Mouse (Mus musculus): ENCODE results near the gene Adssl1. TPM values are rescaled to one million over a fixed set of nuclear protein-coding genes. Genes with fewer than 3 reads are reported as not detected.

The Adssl1 gene
- polyA plus RNA-seq, 1 experiment from 2014 or later, result 3.3 TPM

DNA sequence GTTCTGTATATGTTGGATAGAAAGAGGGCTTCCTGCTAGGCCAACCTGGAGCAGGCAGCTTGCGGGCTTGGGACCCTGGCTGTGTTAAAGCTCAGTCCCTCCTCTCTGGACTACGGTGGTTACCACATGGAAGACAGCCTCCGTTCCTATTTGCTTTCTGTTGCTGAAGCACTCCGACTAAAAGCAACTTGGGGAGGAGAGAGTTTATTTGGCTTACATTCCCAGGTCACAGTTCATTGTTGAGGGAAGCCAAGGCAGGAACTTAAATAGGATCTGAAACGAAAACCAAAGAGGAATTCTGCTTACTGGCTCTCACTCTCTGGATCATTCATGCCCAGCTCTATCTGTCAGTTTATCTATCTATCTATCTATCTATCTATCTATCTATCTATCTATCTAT lies 11.0 kb downstream of the Adssl1 start:
- no peak overlapping the region for H3K9ac ChIP-seq
- no peak overlapping the region for H3K27ac ChIP-seq
- 82% methylated on average over 5 of the region's 5 CpGs for WGBS
- H3K4me2 ChIP-seq (replicated peaks), result no peak overlapping the region
- no peaks in the 10 kb centered on the region for H3K36me3 ChIP-seq
- no peaks in the 10 kb centered on the region for H3K27me3 ChIP-seq
- ATAC-seq (ENCODE audit: low FRiP score), result no peak
- no peak overlapping the region for H3K4me3 ChIP-seq
- H3K9me3 ChIP-seq (replicated peaks), result no peaks in the 10 kb centered on the region
- peaks cover 11% of the 10 kb centered on the region for H3K4me1 ChIP-seq

DNA sequence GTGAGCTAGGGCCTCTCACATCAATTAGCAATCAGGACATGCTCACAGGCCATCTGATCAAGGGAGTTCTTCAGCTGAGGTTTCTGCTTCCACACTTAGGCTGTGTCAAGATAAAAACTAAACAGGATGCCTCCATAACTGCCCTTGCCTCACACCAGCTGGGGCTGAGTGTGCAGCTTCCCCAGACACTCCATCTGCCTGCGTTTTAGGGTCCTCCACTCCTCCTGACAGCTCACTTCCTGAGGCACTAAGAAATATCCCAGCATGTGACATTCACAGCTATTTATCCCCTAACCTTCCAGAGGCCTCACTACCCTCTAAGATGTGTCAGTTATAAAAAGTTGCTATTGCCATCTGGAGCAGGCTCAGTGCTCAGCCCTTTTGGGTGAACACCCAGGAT lies 11.6 kb downstream of the Adssl1 start:
- Histone ChIP-seq H3K4me2 (replicated peaks) (no peak overlapping the region), H3K9me3 (replicated peaks) (no peaks in the 10 kb centered on the region), H3K4me1 (peaks cover 11% of the 10 kb centered on the region), H3K36me3 (no peaks in the 10 kb centered on the region), H3K27me3 (no peaks in the 10 kb centered on the region), H3K27ac (no peak overlapping the region), H3K4me3 (no peak overlapping the region), H3K9ac (peak overlapping the region; percentile 14; the same call in 1 of the 2 replicates)
- ATAC-seq (ENCODE audit: low FRiP score), result no peak
- WGBS, result 52% methylated on average over 1 of the region's 1 CpGs

GRCm38 (mm10) chr12:112632084-112632777 lies 12.4 kb downstream of the Adssl1 start:
- no peak overlapping the region for H3K4me3 ChIP-seq
- no peak for ATAC-seq (ENCODE audit: low FRiP score)
- H3K36me3 ChIP-seq, result no peaks in the 10 kb centered on the region
- H3K27ac ChIP-seq, result no peak overlapping the region
- 0 out of 2 replicates have a peak overlapping the region, but pooled peaks have one; percentile 13 for H3K9ac ChIP-seq
- no peak overlapping the region for H3K4me2 ChIP-seq (replicated peaks)
- peaks cover 11% of the 10 kb centered on the region for H3K4me1 ChIP-seq
- no peaks in the 10 kb centered on the region for H3K9me3 ChIP-seq (replicated peaks)
- 74% methylated on average over 11 of the region's 11 CpGs for WGBS
- no peaks in the 10 kb centered on the region for H3K27me3 ChIP-seq

GRCm38 (mm10) chr12:112632907-112633306 lies 13.1 kb downstream of the Adssl1 start:
- ATAC-seq (ENCODE audit: low FRiP score), result no peak
- no peak overlapping the region for H3K4me3 ChIP-seq
- no peaks in the 10 kb centered on the region for H3K36me3 ChIP-seq
- H3K4me1 ChIP-seq, result peaks cover 11% of the 10 kb centered on the region
- H3K9ac ChIP-seq, result no peak overlapping the region
- no peak overlapping the region for H3K4me2 ChIP-seq (replicated peaks)
- no peaks in the 10 kb centered on the region for H3K27me3 ChIP-seq
- no peaks in the 10 kb centered on the region for H3K9me3 ChIP-seq (replicated peaks)
- WGBS, result 91% methylated on average over 5 of the region's 5 CpGs
- H3K27ac ChIP-seq, result no peak overlapping the region

DNA sequence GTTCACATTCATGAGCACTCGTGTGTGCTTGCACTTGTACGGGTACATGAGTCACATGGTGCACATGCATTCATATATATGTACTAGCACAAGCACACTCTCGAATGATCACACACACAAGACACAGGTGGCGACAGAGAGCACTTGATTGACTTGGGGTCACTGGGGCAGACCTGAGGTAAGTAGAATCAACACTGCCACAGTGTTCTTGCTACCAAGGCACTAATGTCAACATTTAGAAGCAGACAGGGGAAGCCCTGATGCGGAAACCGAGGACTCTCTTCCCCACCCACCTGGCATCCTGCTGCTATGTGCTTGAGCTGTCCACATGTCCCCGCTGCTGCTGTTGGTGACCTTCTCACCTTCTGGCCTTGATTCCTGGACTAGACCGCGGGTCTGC lies 13.8 kb downstream of the Adssl1 start:
- H3K4me3 ChIP-seq, result no peak overlapping the region
- ATAC-seq (ENCODE audit: low FRiP score), result no peak
- H3K36me3 ChIP-seq, result no peaks in the 10 kb centered on the region
- H3K9me3 ChIP-seq (replicated peaks), result no peaks in the 10 kb centered on the region
- no peak overlapping the region for H3K9ac ChIP-seq
- no peaks in the 10 kb centered on the region for H3K27me3 ChIP-seq
- 67% methylated on average over 9 of the region's 9 CpGs for WGBS
- H3K4me2 ChIP-seq (replicated peaks), result no peak overlapping the region
- peaks cover 7% of the 10 kb centered on the region for H3K4me1 ChIP-seq
- no peak overlapping the region for H3K27ac ChIP-seq

- 91% methylated on average over 10 of the region's 10 CpGs for WGBS
- no peaks in the 10 kb centered on the region for H3K4me1 ChIP-seq
- H3K4me3 ChIP-seq, result no peak overlapping the region
- H3K27me3 ChIP-seq, result no peaks in the 10 kb centered on the region
- no peak overlapping the region for H3K4me2 ChIP-seq (replicated peaks)
- no peak for ATAC-seq (ENCODE audit: low FRiP score)
- H3K9me3 ChIP-seq (replicated peaks), result no peaks in the 10 kb centered on the region
- no peak overlapping the region for H3K9ac ChIP-seq
- no peak overlapping the region for H3K27ac ChIP-seq
- H3K36me3 ChIP-seq, result no peaks in the 10 kb centered on the region
These were observed 19.7 kb downstream of the Adssl1 start for GRCm38 (mm10) chr12:112639526-112639925.

DNA sequence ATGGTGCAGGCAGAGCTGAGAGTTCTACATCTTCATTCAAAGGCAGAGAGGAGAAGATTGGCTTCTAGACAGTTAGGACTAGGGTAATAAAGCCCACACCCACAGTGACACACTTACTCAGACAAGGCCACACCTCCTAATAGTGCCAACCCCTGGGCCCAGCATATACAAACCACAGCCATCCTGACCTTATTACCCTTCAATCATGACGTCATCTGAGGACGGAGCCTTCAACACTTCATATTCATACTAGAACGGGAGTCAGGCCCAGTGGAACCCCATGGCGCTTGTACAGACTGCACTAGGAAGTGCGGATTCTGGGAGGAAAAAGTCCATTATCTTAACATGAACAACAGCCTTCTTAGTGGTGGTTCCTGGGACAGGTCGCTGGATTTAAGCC lies 23.3 kb downstream of the Adssl1 start:
- H3K27me3 ChIP-seq, result no peaks in the 10 kb centered on the region
- peaks cover 7% of the 10 kb centered on the region for H3K36me3 ChIP-seq
- 91% methylated on average over 6 of the region's 6 CpGs for WGBS
- no peak for ATAC-seq (ENCODE audit: low FRiP score)
- no peaks in the 10 kb centered on the region for H3K9me3 ChIP-seq (replicated peaks)
- H3K4me2 ChIP-seq (replicated peaks), result no peak overlapping the region
- H3K27ac ChIP-seq, result no peak overlapping the region
- H3K4me1 ChIP-seq, result peaks cover 17% of the 10 kb centered on the region
- no peak overlapping the region for H3K9ac ChIP-seq
- H3K4me3 ChIP-seq, result no peak overlapping the region

GRCm38 (mm10) chr12:112644180-112644854 lies 24.5 kb downstream of the Adssl1 start, which contains the start of gene Siva1:
TSS of gene Siva1 (plus strand) at chr12:112644679.
- Histone ChIP-seq H3K27ac (peak within 1 kb of the TSS; percentile 83), H3K9me3 (replicated peaks) (no peaks in the 10 kb centered on the region), H3K36me3 (peaks cover 19% of the 10 kb centered on the region), H3K27me3 (no peaks in the 10 kb centered on the region), H3K4me3 (peak within 1 kb of the TSS; percentile 73), H3K9ac (peak within 1 kb of the TSS; percentile 85), H3K4me2 (replicated peaks) (peak within 1 kb of the TSS; percentile 65), H3K4me1 (peaks cover 17% of the 10 kb centered on the region)
- 3% methylated on average over 35 of the region's 46 CpGs for WGBS
- peak; percentile 98 for ATAC-seq (ENCODE audit: low FRiP score)

DNA sequence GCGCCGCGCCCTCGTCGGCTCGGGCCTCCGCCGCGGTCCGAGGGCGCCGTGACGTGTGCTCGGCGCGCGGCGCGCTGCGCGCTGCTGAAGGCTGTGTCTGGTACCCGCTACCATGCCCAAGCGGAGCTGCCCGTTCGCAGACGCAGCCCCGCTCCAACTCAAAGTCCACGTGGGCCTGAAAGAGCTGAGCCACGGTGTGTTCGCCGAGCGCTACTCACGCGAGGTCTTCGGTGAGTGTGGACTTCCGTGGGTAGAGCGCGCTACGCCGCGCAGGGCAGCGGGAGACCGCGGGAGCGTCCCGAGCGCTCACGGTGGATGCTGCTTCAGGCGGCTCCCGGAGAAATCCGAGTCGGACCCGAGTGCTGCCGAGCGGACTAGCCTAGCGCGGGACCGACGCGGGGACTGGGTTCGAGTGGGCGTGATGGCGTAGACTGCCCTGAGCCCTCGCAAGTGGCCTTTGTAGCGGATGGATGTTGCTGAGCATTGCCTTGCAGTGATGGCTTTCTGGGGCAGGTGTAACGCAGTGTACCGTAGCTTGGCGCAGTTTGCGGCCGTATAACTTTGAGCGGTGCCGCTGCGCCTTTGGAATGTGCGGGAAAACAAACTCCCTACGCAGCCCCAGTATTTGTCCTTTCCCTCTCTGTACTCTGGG lies 25.1 kb downstream of the Adssl1 start:
- ATAC-seq (ENCODE audit: low FRiP score), result no peak
- Histone ChIP-seq H3K27me3 (no peaks in the 10 kb centered on the region), H3K4me1 (peaks cover 17% of the 10 kb centered on the region), H3K27ac (peak overlapping the region; percentile 83), H3K9ac (peak overlapping the region; percentile 85), H3K4me2 (replicated peaks) (peak overlapping the region; percentile 65), H3K9me3 (replicated peaks) (no peaks in the 10 kb centered on the region), H3K36me3 (peaks cover 25% of the 10 kb centered on the region), H3K4me3 (peak overlapping the region; percentile 73)
- WGBS, result under 1% methylated on average over 75 of the region's 75 CpGs

DNA sequence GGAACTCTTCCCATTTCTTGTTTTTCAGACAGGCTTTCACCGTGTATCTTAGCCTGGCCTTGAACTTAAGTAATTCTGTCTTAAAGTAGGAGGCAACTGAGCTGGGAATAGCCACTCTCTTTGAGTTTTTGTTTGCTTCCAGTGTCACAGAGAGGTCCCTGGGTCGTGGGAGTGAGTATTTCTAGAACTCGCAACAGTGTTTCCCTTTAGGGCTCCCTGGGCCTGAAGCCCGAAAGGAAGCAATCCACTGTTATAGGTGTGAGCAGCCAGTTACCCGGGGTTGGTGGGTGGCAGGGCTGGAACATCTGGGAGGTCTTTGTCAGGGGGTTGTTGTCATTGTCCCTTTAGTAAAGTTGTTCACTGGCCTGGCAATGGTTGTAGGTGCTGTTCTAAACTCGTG lies 26.3 kb downstream of the Adssl1 start:
- H3K27ac ChIP-seq, result no peak overlapping the region

GRCm38 (mm10) chr12:112648081-112648480 lies 28.2 kb downstream of the Adssl1 start:
- Histone ChIP-seq H3K27ac (no peak overlapping the region), H3K27me3 (no peaks in the 10 kb centered on the region), H3K9me3 (replicated peaks) (no peaks in the 10 kb centered on the region), H3K4me3 (no peak overlapping the region), H3K4me2 (replicated peaks) (no peak overlapping the region), H3K9ac (no peak overlapping the region), H3K36me3 (peaks cover 42% of the 10 kb centered on the region), H3K4me1 (peaks cover 17% of the 10 kb centered on the region)
- WGBS, result 91% methylated on average over 5 of the region's 5 CpGs
- ATAC-seq (ENCODE audit: low FRiP score), result no peak

More for the DNA sequence above, 26.3 kb downstream of the Adssl1 start:
- peaks cover 17% of the 10 kb centered on the region for H3K4me1 ChIP-seq
- 57% methylated on average over 6 of the region's 6 CpGs for WGBS
- peak overlapping the region; percentile 73 for H3K4me3 ChIP-seq
- peaks cover 36% of the 10 kb centered on the region for H3K36me3 ChIP-seq
- H3K4me2 ChIP-seq (replicated peaks), result peak overlapping the region; percentile 65
- no peaks in the 10 kb centered on the region for H3K27me3 ChIP-seq
- no peak for ATAC-seq (ENCODE audit: low FRiP score)
- no peaks in the 10 kb centered on the region for H3K9me3 ChIP-seq (replicated peaks)
- peak overlapping the region; percentile 85; the same call in 1 of the 2 replicates for H3K9ac ChIP-seq

DNA sequence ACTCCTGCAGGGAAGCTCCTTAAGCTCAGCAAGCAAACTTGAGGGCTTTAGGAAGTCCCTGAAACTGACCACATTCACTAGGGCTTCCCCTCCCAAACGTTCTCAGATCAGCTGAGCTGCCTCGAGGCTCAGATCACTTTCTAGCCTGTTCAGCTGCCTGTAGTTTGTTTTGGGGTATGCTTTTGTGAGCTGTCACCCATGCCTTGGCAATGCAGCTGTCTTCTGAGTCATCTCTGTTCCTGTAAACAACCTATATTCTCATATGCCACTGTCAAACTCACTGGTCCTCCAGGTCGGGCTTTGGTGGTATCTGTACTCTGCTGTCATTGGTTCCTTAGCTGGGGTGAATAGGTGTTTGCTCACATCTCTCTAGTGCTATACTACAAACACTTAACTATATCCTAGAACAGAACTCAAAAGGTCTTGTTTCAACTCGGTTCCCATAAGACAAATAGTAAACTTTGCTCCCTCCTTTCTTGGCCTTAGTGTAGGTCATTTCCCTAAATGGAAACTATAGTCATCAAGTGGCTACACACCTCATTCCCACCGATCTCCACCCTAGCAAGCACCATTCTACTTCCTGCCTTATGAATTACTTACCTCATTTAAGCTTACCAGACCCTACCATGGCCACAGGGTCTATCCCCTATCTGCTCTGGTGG lies 32.1 kb downstream of the Adssl1 start:
- H3K36me3 ChIP-seq, result peaks cover 78% of the 10 kb centered on the region
- H3K27ac ChIP-seq, result no peak overlapping the region
- no peak for ATAC-seq (ENCODE audit: low FRiP score)
- peaks cover 10% of the 10 kb centered on the region; the same call in 1 of the 2 replicates for H3K4me1 ChIP-seq
- no peaks in the 10 kb centered on the region for H3K9me3 ChIP-seq (replicated peaks)
- no peak overlapping the region for H3K9ac ChIP-seq
- no peak overlapping the region for H3K4me2 ChIP-seq (replicated peaks)
- no peak overlapping the region for H3K4me3 ChIP-seq
- WGBS, result 85% methylated on average over 5 of the region's 5 CpGs
- no peaks in the 10 kb centered on the region for H3K27me3 ChIP-seq
